Mouse (Mus musculus) c-Kit-negative CD71-positive TER-119-positive erythroid progenitor cells, embryonic 14.5 days (primary cell): ENCODE results near the gene Aifm1.

Experiments
- DNase-seq: peaks from one replicate; pipeline ENCODE4 v3.0.0-alpha.2; 2013; ENCODE audit warnings: low read depth, low spot score

Aifm1 gene

GRCm38 (mm10) chrX:48425280-48425679 lies 88.1 kb downstream of the Aifm1 start:
- DNase-seq = no peak
